Mouse (Mus musculus) lung, postnatal 0 days (tissue): ENCODE measurements at regions not wholly inside any gene's neighbourhood (a gene's known extent, or its start where the extent isn't known, plus 50 kb on each side); places are given as distances from the start of the nearest gene placed in this dataset.

ENCODE experiments used
- CTCF ChIP-seq: IDR thresholded peaks from 2 replicates; pipeline ENCODE4 v1.5.1; 2016; ENCODE audit warnings: antibody characterized with exemption, mild to moderate bottlenecking
- EP300 ChIP-seq: IDR thresholded peaks from 2 replicates; pipeline ENCODE4 v1.6.1; 2016; ENCODE audit warnings: antibody characterized with exemption, mild to moderate bottlenecking, control low read depth

- TF ChIP-seq CTCF = no peak
- TF ChIP-seq EP300 = no peak
These were observed 87.9 kb upstream of the 9330182O14Rik start for GRCm38 (mm10) chr15:40046219-40046618.
